Mouse (Mus musculus): ENCODE data around the gene Olfr444.

The Olfr444 gene

DNA sequence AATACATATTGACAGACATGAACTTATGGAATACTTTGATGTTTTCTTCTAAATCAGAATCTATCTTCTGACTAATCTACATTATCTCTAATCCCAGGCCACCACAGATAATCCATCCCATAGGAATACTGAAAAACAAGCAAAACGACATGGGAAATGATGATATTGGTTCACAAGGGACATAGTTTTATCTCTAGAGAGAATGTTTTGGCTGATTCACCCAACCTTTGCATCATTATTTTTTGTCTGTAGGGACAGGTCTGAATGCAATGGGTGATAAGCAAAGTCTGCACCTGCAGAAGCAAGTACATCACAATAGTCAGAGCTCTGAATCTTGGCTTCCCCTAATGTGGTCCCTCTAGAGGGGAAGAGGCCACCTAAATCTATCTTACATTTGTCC is at the start of gene Olfr444:
Olfr444 (plus strand) TSS at position 301 of the 400 bp plus-strand sequence.
- DNase-seq (ENCODE audit: low read depth, low spot score): no peak

DNA sequence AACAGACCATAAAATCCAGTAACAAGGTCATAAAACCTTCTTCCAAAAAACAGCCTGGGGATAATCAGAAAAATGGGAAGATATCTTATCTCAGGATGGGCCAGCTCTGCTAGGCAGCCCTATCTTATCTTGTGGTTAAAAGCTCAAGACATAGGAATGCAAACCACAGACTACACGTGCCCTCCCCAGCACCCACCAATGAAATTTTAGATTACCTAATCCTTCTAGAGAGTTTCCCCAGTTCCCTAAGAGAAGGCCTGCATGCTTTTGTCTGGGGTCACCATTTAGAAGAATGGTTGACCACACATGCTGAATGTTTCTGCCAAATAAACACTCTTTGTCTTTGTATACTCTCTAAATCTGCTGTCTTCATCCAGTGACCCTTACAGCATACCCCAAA is 48.5 kb upstream of the Olfr444 start:
- DNase-seq (ENCODE audit: low read depth, low spot score): no peak

DNA sequence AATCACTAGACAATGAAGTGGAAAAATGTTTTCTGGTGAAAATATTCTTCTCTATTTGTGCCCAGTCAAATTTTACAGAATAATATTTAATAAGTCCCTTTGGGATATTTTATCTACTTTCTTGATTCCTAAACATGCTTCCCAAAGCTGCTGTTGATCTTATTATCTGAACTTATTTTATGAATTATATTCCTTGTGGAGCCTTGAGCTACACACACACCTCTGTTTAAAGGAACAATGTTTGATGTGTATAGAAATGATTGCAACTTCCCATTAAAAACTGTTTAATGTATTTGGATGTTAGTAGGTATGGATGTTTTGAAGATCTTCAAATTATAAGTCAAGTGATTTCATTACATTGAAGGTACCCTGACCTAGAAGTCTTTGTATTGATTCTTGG is 40.3 kb upstream of the Olfr444 start, which contains the start of gene Olfr447:
Olfr447 (plus strand) TSS at position 301 of the 400 bp plus-strand sequence.
- DNase-seq (ENCODE audit: low read depth, low spot score): no peak

DNA sequence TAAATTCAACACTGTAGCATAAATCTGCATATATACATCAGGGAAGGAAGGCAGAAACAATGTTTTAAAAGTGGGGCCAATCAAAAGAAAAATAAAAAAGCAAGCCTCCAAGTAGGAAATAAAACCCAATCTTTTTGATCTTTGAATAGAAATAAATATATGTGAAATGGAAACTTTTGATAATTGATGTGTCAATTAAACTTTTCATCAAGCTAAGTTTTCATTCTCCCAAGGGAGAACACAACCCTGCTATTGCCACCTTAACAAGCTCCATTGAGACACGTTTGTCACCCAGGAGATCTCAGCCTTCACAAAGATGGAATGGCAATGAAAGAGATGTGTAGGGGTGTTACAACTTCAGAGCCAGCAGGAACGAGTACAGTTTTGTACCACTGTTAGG is 27.8 kb upstream of the Olfr444 start, which contains the start of gene Olfr446:
Olfr446 (plus strand) TSS at position 301 of the 400 bp plus-strand sequence.
- DNase-seq (ENCODE audit: low read depth, low spot score): no peak

DNA sequence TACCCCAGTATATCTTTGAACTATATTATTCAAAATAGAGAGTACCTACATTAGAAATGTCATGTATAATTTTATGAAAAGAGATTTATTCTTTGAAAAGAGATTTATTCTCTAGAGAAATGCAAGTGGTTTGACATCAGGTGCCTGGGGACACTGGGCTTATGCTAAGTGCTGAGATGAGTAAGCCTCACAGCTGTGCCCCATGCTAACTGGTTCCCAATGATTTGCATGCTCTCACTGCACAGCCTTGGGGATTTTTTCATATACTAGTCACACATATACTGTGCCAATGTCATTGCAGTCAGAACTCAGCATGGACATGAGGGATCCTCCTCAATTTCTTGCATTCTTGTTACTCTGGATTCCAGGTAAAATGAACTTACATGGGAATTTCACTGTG is 31.5 kb downstream of the Olfr444 start:
- no peak for DNase-seq (ENCODE audit: low read depth, low spot score)
